In genomic region chr16:40567431-40567941, GRCm38 (mm10) we compare ENCODE assay signal across 19 mouse cellular contexts.
DNase-seq lines count a peak whose midpoint lies in the region; ATAC-seq lines count a peak whose summit lies in the region.
"Had no signal": no experiment of that assay in that cellular context is flagged by ENCODE, and none has a peak within 500 bp of the region (broad histone marks: within the 10 kb centered on the region; RNA-seq: fewer than 3 reads in every experiment).

No protein-coding gene starts in this region.

- H3K9ac ChIP-seq in midbrain, embryonic 13.5 days (replicated peaks), result no peak overlapping the region
- no peak overlapping the region for H3K9ac ChIP-seq in midbrain, embryonic 11.5 days (ENCODE audit: low read length)
- no peak overlapping the region for H3K9ac ChIP-seq in liver, embryonic 12.5 days
- H3K9ac ChIP-seq: embryonic facial prominence, embryonic 12.5 days; heart, embryonic 13.5 days; limb, embryonic 13.5 days; liver, postnatal 0 days; stomach, embryonic 15.5 days had no signal

- WGBS in midbrain, embryonic 13.5 days, result 64% methylated on average over 9 of the region's 9 CpGs
- WGBS in midbrain, embryonic 11.5 days, result 90% methylated on average over 9 of the region's 9 CpGs
- WGBS in liver, embryonic 12.5 days (ENCODE audit: insufficient replicate concordance), result 81% methylated on average over 9 of the region's 9 CpGs

- no peak overlapping the region for H3K4me3 ChIP-seq in midbrain, embryonic 13.5 days (replicated peaks)
- H3K4me3 ChIP-seq in midbrain, embryonic 11.5 days (ENCODE audit: low read depth, low read length), result no peak overlapping the region
- H3K4me3 ChIP-seq in liver, embryonic 12.5 days, result no peak overlapping the region
- H3K4me3 ChIP-seq: embryonic facial prominence, embryonic 12.5 days; heart, embryonic 13.5 days; limb, embryonic 13.5 days; stomach, embryonic 15.5 days had no signal

- H3K4me1 ChIP-seq in midbrain, embryonic 13.5 days (replicated peaks), result peaks cover 5% of the 10 kb centered on the region; the same call in 1 of the 2 replicates
- no peaks in the 10 kb centered on the region for H3K4me1 ChIP-seq in midbrain, embryonic 11.5 days (ENCODE audit: control insufficient read depth, insufficient read depth, low read length)
- H3K4me1 ChIP-seq in liver, embryonic 12.5 days, result no peaks in the 10 kb centered on the region
- H3K4me1 ChIP-seq: embryonic facial prominence, embryonic 12.5 days; heart, embryonic 13.5 days; limb, embryonic 13.5 days; stomach, embryonic 15.5 days had no signal

- no peaks in the 10 kb centered on the region for H3K27me3 ChIP-seq in midbrain, embryonic 13.5 days
- no peaks in the 10 kb centered on the region for H3K27me3 ChIP-seq in midbrain, embryonic 11.5 days (ENCODE audit: control insufficient read depth, insufficient read depth, low read length)
- no peaks in the 10 kb centered on the region for H3K27me3 ChIP-seq in liver, embryonic 12.5 days (replicated peaks)
- H3K27me3 ChIP-seq: embryonic facial prominence, embryonic 12.5 days; heart, embryonic 13.5 days; limb, embryonic 13.5 days; stomach, embryonic 15.5 days had no signal

- ATAC-seq in midbrain, embryonic 13.5 days, result 0 out of 2 replicates have a peak, but pooled peaks have one; percentile 58
- ATAC-seq in midbrain, embryonic 11.5 days (ENCODE audit: low FRiP score), result no peak
- ATAC-seq in liver, embryonic 12.5 days, result no peak
- ATAC-seq: CD4-positive, CD25-positive, alpha-beta regulatory T cell, adult 4 months; liver, postnatal 0 days had no signal

- DNase-seq in midbrain, embryonic 11.5 days (ENCODE audit: low spot score, missing footprints), result no peak
- DNase-seq in cerebellum, adult 18-20 months, result peak; percentile 58 to 73
- DNase-seq in cerebellum, postnatal 36 days, result peak; percentile 62 to 68
- peak; percentile 81 for DNase-seq in retina, embryonic 14.5 days (ENCODE audit: low spot score)
- no peak for DNase-seq in adrenal gland, adult 8-10 months
- DNase-seq: adrenal gland, postnatal 36 days; heart, postnatal 4 days; kidney, adult 2 months; kidney, postnatal 4 days; liver, postnatal 0 days; lung, postnatal 4 days; spleen, adult 18-20 months had no signal

- H3K27ac ChIP-seq in midbrain, embryonic 13.5 days, result no peak overlapping the region
- H3K27ac ChIP-seq in midbrain, embryonic 11.5 days (ENCODE audit: low read depth, low read length), result no peak overlapping the region
- no peak overlapping the region for H3K27ac ChIP-seq in liver, embryonic 12.5 days
- H3K27ac ChIP-seq: embryonic facial prominence, embryonic 12.5 days; heart, embryonic 13.5 days; limb, embryonic 13.5 days; stomach, embryonic 15.5 days had no signal

- H3K36me3 ChIP-seq in midbrain, embryonic 13.5 days, result no peaks in the 10 kb centered on the region
- no peaks in the 10 kb centered on the region for H3K36me3 ChIP-seq in midbrain, embryonic 11.5 days (ENCODE audit: control insufficient read depth, insufficient read depth, low read length)
- no peaks in the 10 kb centered on the region for H3K36me3 ChIP-seq in liver, embryonic 12.5 days
- H3K36me3 ChIP-seq: embryonic facial prominence, embryonic 12.5 days; heart, embryonic 13.5 days; limb, embryonic 13.5 days; stomach, embryonic 15.5 days had no signal

- H3K9me3 ChIP-seq in midbrain, embryonic 13.5 days, result no peaks in the 10 kb centered on the region
- no peaks in the 10 kb centered on the region for H3K9me3 ChIP-seq in midbrain, embryonic 11.5 days (ENCODE audit: control insufficient read depth, low read length)
- H3K9me3 ChIP-seq in liver, embryonic 12.5 days (replicated peaks), result no peaks in the 10 kb centered on the region
- H3K9me3 ChIP-seq: embryonic facial prominence, embryonic 12.5 days; heart, embryonic 13.5 days; limb, embryonic 13.5 days; stomach, embryonic 15.5 days had no signal

- no peak overlapping the region for H3K4me2 ChIP-seq in midbrain, embryonic 13.5 days (replicated peaks)
- H3K4me2 ChIP-seq in midbrain, embryonic 11.5 days, result no peak overlapping the region
- H3K4me2 ChIP-seq in liver, embryonic 12.5 days, result no peak overlapping the region
- H3K4me2 ChIP-seq: embryonic facial prominence, embryonic 12.5 days; heart, embryonic 13.5 days; limb, embryonic 13.5 days; stomach, embryonic 15.5 days had no signal

Comparison
In these comparisons a context has a peak if more than half of its experiments do, and no peak if none do; other contexts are left out.
1. DNase-seq: peak in cerebellum, adult 18-20 months (2 of 2), cerebellum, postnatal 36 days (2 of 2) and retina, embryonic 14.5 days (single experiment); none in midbrain, embryonic 11.5 days (single experiment) and adrenal gland, adult 8-10 months (single experiment).